Mouse (Mus musculus): Measurements from ENCODE around the gene Chn2.

DNA sequence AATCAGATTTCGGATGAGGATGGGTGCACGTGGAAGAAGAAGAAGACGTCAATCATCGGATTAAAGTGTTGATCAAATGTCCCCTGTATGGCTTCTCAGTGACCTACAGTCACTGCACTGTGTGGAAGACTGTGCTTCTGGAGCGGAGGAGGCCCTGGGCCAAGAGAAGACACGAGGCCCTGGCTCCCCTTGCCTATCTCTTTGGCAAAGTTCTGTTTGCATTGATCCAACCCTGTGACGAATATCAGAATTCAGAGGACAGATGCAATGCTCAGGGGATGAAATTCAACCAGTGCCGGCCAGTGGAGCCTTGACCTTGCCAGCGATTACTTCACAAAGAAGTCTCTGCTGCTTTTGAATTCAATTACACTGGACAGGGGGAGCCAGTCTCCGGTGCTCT lies 217.0 kb downstream of the Chn2 start:
- TF ChIP-seq GATA1 (IDR thresholded peaks at IDR 0.05; ENCODE audit: borderline replicate concordance, low read length) (no peak), FLI1 (IDR thresholded peaks at IDR 0.05; ENCODE audit: low read length) (no peak)
